Mouse (Mus musculus) frontal cortex, adult (tissue): ENCODE data around the gene Ifrd1.
"Not testable (repeated sequence)": the region's sequence is repeated elsewhere in the genome, so short reads cannot be mapped to it uniquely, and the experiment has no call there.

ENCODE experiments used
- ATAC-seq: cut with Nextera tagmentation; 2 replicates; pipeline ENCODE4 v1.9.2; 2017; ENCODE audit warnings: mild to moderate bottlenecking, moderate library complexity, mixed read lengths; ENCODE audit not compliant: low TSS enrichment

Gene Ifrd1

DNA sequence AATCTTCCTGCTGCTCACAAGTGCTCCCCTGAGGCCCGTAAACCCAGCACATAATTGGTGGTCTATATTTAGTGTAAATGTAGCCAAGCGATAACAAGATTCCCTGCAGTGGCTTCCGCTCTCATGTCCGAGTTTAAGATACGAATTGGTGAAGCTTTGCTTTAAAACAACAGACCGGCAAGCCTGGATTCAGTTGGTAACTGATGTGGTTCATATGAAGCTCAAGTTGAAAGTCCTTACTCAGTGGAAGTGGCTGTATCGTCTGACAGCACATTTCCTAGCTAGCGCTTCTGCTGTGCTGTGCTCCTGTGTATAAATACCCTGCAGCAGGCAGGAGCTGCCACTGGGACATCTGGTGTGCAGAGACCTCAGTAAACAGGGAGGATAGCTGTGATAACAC lies 49.0 kb downstream of the Ifrd1 start, which contains the start of gene Lsmem1:
TSS of gene Lsmem1 (minus strand) at position 189 of the 400 bp plus-strand sequence.
- ATAC-seq: peak; percentile 92

DNA sequence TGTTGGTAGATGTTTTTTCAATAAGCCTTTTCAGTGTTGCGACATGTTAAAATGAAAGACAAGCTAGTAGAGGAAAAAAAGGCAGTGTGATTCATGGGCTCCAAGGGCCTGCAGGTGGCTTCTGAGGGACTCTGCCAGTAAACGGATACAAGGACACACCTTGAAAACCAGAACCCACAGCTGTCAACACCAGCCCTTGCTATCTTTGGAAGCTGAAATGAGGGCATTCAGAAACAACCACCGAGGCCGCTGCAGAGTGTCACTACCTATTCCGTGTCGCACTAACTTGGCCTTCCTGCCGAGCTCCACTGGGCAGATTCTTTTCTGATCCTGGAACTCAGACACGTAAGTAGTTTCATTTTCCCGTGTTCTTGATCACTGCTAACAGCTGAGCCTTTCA lies 49.9 kb downstream of the Ifrd1 start:
- ATAC-seq: no peak

DNA sequence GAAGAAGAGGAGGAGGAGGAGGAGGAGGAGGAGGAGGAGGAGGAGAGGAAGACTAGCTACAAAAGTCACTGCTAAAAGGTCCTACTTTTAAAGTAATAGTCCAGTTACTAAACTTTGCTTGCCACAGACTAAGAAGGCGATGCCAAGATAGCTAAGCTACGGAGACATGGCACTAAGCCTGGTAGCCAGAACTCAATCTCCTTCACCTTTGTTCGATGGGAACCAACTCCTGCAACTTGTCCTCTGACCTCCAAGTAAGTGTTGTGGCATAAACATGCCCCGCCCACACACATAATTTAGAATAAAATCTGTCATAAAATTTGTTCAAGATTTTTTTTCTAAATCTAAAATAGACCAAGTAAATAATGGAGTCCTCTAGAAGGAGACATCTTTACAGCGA lies 50.3 kb downstream of the Ifrd1 start:
- ATAC-seq: no peak

DNA sequence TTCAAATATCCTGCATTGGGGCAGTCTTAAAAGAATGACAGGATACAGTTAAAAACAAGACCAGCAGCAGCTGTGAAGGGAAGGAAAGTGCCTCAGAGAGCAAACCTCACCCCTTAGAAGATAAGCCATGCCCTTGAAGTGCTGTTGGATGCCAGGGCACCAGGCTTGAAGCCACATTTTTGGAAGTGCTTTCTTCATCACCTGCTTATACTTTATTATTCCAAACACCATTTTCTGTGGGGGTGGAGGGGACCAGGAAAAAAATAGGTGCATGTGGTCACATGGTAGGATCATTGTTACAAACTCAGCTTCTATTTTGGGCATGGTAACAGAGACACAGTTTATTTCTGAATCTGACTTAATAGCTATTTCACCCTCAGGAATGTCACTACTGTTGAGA lies 50.8 kb downstream of the Ifrd1 start:
- no peak for ATAC-seq

DNA sequence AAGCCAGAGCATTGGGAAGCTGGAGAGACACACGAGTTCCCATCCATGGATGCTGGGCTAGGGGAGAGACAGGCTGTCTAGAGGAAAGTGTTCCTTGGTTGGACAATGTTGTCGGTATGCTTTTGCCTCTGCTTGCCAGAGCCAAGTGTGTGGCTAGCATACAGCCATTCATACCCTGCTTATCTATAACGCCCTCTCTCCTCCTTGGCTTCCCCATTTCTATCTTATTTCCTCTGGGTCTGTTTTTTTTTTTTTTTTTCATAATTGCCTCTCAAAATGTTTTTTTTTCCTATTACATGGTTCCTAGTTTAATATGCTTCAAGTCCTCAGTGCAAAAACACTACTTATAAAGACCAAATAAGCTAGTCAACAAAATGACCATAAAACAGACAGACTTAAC lies 62.8 kb downstream of the Ifrd1 start:
- ATAC-seq: no peak

DNA sequence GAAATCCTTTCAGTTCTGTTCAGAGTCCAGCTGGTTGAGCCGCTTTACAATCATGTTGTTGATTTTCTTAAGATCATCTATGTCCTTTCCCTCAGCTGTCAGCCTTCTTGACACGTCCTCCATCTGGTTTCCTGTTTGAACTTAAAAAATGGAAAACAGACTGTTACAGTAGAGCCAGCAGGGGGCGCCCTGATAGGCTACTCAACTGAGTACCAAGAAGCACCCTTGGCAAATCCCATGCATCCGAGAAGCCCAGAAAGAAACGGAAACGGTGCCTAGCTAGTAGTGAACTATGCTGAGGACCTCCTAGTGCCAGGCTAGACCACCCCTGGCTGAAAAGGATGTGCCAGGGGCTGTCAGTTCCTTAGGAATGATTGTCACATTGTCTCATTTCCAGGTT lies 71.2 kb downstream of the Ifrd1 start:
- peak; percentile 52 for ATAC-seq

DNA sequence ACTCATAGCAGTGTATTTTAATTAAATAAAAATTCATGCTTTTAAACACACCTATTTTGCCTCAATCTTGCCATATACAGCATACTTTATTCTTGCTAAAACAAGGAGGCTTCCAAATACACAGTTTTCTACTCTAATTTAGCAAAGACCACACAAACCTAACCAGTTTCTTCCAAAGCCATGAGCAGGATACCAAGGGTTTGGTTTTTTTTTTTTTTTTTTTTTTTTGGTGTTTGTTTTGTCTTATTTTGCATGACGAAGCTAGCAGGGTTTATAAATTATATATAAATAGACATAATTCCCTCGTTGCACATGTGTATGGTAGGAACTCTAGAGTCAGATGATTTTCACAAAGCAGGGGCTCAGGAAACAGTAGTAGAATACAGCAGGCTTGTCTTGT lies 72.1 kb downstream of the Ifrd1 start:
- ATAC-seq: no peak

DNA sequence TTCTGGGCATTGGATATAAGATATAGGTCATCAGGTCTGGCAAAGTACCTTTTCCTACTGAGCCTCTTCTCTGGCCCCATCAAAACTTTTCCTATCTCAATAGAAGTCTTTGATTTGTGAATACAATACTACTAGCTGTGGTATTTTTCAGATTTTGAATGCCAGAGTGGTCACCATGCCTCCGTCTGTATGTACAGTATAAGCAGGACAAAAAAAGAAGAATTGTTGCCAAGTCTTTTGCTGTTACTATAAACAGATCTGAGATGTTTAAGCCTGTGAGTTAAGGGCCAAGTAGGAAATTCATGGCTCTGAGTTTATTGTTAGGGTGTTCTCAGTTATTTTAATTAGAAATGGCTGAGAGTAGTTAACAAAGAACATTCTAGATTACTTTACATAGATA lies 73.1 kb downstream of the Ifrd1 start:
- not testable (repeated sequence) for ATAC-seq

DNA sequence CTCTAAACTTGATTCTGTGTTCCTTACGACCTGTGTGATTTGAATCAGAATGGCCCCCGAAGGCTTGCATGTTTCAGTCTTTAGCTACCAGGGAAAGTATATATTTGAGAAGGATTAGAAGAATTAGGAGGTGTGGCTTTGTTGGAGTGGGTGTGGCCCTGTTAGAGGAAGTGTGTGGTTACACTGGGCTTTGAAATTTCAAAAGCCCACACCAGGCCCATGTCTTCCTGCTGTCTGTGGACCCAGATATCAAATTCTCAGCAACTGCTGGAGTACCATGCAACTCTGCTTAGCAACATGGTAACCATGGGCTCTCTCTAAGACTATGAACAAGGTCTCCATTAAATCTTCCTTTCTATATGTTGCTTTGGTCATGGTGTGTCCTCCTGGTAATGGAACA lies 76.7 kb downstream of the Ifrd1 start:
- no peak for ATAC-seq

DNA sequence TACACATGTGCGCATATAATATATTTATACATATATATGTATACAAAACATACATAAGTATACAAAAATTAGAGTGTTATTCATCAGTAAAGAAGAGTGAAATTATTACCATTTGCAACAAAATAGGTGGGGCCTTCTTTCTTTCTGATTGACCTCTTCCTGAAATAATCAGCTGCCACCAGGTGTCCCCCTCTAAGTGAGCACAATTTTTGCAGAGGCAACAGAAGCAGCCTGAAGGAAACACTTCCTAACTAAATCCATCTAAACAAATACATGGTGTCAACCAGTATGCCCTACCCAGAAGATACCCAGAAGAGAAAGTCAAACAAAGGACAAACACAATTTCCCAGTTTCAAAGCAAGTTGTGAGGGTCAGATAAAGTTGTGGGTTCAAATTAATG lies 78.6 kb downstream of the Ifrd1 start:
- ATAC-seq: no peak

DNA sequence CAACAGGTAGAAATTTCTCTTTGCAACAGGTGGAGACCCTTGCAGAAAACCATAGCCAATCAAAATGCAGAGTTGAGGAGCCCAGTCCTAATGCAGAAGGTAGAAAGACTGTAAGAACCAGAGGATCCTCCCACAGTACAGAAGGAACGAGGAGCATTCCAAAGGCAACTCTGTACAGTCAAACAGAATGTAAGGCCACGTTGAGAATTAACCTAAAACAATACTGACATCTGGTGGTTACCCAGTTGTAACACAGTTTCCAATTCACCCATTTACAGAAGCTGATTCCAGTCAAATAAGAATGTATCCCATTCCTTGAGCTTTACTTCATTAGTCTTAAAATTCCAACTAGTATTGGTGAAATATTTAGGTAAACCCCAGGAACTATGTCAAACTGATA lies 83.7 kb downstream of the Ifrd1 start:
- ATAC-seq: peak; percentile 95

DNA sequence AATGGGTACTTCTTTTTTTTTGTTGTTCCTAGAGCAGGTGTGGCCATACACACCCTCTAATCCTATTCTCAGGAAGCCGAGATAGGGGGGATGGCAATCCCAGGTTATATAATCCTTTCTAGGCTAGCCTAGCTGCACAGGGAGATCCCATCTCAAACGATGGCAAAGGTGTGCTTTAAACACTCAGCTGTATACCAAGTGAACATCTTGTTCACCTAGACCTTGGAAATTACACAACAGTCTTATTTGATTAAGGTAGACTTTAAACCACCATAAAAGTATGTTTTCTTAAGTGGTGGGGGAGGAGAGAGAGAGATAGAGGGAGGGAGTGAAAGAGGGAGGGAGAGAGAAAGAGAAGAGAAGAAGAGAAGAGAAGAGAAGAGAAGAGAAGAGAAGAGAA lies 87.5 kb downstream of the Ifrd1 start:
- no peak for ATAC-seq

DNA sequence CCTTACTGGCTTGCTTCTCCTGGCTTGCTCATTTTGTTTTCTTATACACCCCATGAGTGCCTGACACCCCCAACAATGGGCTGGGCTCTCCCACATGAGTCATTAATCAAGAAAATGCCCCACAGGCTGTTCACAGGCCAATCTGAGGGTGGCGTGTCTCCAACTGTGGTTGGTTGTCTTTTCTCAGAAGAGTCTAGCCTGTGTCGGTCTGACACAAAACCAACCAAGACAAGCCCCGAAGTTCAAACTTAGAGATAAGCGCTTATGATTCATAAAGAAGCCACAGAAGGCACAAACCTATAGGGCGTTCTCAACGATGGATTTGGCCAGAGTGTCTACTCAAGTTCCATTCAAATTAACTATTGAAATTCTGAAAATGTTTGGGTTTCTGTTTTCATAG lies 94.1 kb downstream of the Ifrd1 start:
- ATAC-seq: no peak

DNA sequence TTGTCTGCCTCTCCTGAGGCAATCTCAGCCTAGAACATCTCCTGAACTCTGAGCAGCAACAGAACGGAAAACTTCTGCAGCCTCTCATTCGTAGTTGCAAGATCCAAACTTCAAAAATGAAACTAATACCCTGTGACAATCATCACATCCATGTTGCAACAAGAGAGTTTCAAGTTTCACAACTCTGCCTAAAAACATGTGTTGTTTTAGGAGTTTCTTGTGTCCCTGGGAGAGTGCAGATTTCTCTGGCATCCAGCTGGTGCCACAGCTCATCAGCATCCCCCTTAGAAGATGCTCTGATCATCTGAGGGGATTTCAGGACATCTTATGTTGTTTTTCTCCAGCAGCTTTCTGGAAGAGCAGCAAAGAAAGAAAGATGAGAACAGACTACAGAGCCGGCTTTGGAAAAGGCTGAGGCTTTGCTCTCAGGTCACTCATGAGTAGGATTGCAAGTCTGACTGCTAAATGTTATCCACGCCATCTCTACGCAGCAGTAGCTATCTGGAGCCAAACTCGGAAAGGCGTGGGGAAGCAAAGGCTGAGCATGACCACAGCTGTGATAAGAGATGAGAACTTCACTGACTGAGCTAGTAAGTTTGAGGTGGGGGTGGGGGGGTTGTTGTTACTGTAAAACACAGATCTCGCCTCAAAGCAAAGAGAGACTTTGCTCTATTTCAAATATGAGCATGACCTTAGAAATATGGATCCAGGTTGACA lies 95.8 kb downstream of the Ifrd1 start:
- 0 out of 2 replicates have a peak, but pooled peaks have one; percentile 16 for ATAC-seq
